In the genomic region with DNA sequence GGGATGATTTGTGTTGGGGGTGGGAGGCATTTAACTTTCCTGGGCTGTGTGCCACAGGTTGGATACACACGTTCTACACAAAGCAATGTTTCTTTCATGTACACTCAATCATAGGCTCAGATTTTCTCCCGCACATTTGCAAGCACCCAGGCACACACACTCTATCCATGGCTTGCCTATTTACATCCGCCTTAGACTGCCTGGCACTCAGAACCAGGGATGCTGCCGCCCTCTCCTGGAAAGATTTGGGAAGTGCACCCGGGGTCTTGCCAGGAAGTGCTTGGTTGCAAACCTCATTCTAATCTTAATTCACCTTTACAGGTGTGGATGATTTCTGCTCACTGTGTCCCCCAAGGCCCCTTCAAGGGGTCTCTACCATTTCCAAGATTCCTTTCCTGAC, we compare ENCODE assay signal across 8 mouse cellular contexts.
DNase-seq lines count a peak whose midpoint lies in the region; ATAC-seq and TF ChIP-seq lines count a peak whose summit lies in the region.

No protein-coding gene starts in this region.

- no peaks in the 10 kb centered on the region for H3K79me2 ChIP-seq in C2C12 (ENCODE audit: control insufficient read depth, insufficient read depth)

- H3K79me3 ChIP-seq in C2C12 (ENCODE audit: low read depth) = no peaks in the 10 kb centered on the region

- H3ac ChIP-seq in C2C12 (ENCODE audit: control insufficient read depth, insufficient read length, low read depth) = no peak overlapping the region

- no peak overlapping the region for H3K9ac ChIP-seq in embryonic facial prominence, embryonic 11.5 days (replicated peaks; ENCODE audit: low read length)

- H3K27ac ChIP-seq in embryonic facial prominence, embryonic 11.5 days (replicated peaks; ENCODE audit: low read depth, low read length) = no peak overlapping the region
- no peak overlapping the region for H3K27ac ChIP-seq in heart, embryonic 10.5 days

- peaks cover 5% of the 10 kb centered on the region for H3K27me3 ChIP-seq in C2C12 (ENCODE audit: control insufficient read depth, insufficient read depth, insufficient read length)
- H3K27me3 ChIP-seq in embryonic facial prominence, embryonic 11.5 days (ENCODE audit: control insufficient read depth, insufficient read depth, low read length) = no peaks in the 10 kb centered on the region
- no peaks in the 10 kb centered on the region for H3K27me3 ChIP-seq in heart, embryonic 10.5 days (ENCODE audit: insufficient read depth, poor library complexity, severe bottlenecking)

- ATAC-seq in embryonic facial prominence, embryonic 11.5 days (replicated peaks; ENCODE audit: insufficient number of reproducible peaks, low FRiP score, low TSS enrichment, low read depth) = 0 out of 2 replicates have a peak, but pooled peaks have one; percentile 65
- ATAC-seq in neutrophil, adult 5-6 weeks (ENCODE audit: extremely low read depth, insufficient number of reproducible peaks, low FRiP score, poor library complexity, severe bottlenecking) = peak; percentile 87

- H3K36me3 ChIP-seq in C2C12 (ENCODE audit: control insufficient read depth, insufficient read depth) = no peaks in the 10 kb centered on the region
- no peaks in the 10 kb centered on the region for H3K36me3 ChIP-seq in embryonic facial prominence, embryonic 11.5 days (replicated peaks; ENCODE audit: control insufficient read depth, insufficient read depth, low read depth, low read length)
- no peaks in the 10 kb centered on the region for H3K36me3 ChIP-seq in heart, embryonic 10.5 days

- H3K9me3 ChIP-seq in embryonic facial prominence, embryonic 11.5 days (replicated peaks; ENCODE audit: control insufficient read depth, low read length) = no peaks in the 10 kb centered on the region
- H3K9me3 ChIP-seq in heart, embryonic 10.5 days = no peaks in the 10 kb centered on the region

- WGBS in embryonic facial prominence, embryonic 11.5 days = 9% methylated on average over 5 of the region's 5 CpGs
- 6% methylated on average over 5 of the region's 5 CpGs for WGBS in heart, embryonic 10.5 days

- peak; percentile 81 for DNase-seq in adrenal gland, postnatal 25 days
- peak; percentile 82 for DNase-seq in embryonic facial prominence, embryonic 11.5 days (ENCODE audit: low spot score)
- DNase-seq in heart, embryonic 10.5 days (ENCODE audit: low spot score) = peak; percentile 81
- peak; percentile 74 to 87 for DNase-seq in kidney, postnatal 25 days
- DNase-seq in lung, adult 18-20 months = peak; percentile 70 to 75
- peak; percentile 32 to 34 for DNase-seq in thymus, adult 18-20 months

- no peaks in the 10 kb centered on the region for H3K4me1 ChIP-seq in embryonic facial prominence, embryonic 11.5 days (ENCODE audit: control insufficient read depth, insufficient read depth, low read length)
- peaks cover 16% of the 10 kb centered on the region for H3K4me1 ChIP-seq in heart, embryonic 10.5 days

- peak; percentile 64 for TF ChIP-seq CTCF in C2C12 (IDR thresholded peaks at IDR 0.05; ENCODE audit: control insufficient read depth, insufficient read depth, insufficient read length)

- H3K4me2 ChIP-seq in embryonic facial prominence, embryonic 11.5 days (ENCODE audit: low read depth, low read length) = no peak overlapping the region

- no peak overlapping the region for H3K4me3 ChIP-seq in C2C12 (ENCODE audit: insufficient read depth, poor library complexity, severe bottlenecking)
- no peak overlapping the region for H3K4me3 ChIP-seq in embryonic facial prominence, embryonic 11.5 days (ENCODE audit: low read depth, low read length)
- no peak overlapping the region for H3K4me3 ChIP-seq in heart, embryonic 10.5 days

TF ChIP-seq in C2C12, 6 proteins besides CTCF, POLR2A, EP300 and RAD21:
- no peak for TF ChIP-seq MAX (IDR thresholded peaks at IDR 0.05)
- no peak for TF ChIP-seq FOSL1 (IDR thresholded peaks at IDR 0.05; ENCODE audit: insufficient read depth, low read length, poor library complexity, severe bottlenecking)
TF ChIP-seq in C2C12: peak in this region for 0.
